Mouse (Mus musculus) midbrain, postnatal 0 days (tissue): ENCODE data around the gene Ofcc1. TPM values are rescaled to one million over a fixed set of nuclear protein-coding genes. Genes with fewer than 3 reads are reported as not detected.

Experiments used
- ATAC-seq: fragments of 200-750 bp; cut with Nextera tagmentation; 2 replicates; pipeline ENCODE4 v1.8.0; 2017; ENCODE audit warnings: moderate number of reproducible peaks, mild to moderate bottlenecking, moderate TSS enrichment, moderate library complexity; ENCODE audit not compliant: low FRiP score
- DNase-seq: peaks from one replicate; pipeline ENCODE4 v3.0.0-alpha.2; 2015; ENCODE audit warnings: low spot score
- H3K27ac ChIP-seq: fragments of 300-500 bp; sonication (generic); 2 replicates; pipeline ENCODE4 v1.5.1; 2014; ENCODE audit warnings: low read depth, mild to moderate bottlenecking, low read length, mixed read lengths
- H3K27me3 ChIP-seq: fragments of 300-500 bp; sonication (generic); 2 replicates; pipeline ENCODE4 v1.6.1; 2014; ENCODE audit warnings: low read length, control low read depth, mixed read lengths; ENCODE audit not compliant: insufficient read depth
- H3K36me3 ChIP-seq: fragments of 300-500 bp; sonication (generic); 2 replicates; pipeline ENCODE4 v1.6.1; 2014; ENCODE audit warnings: low read length, control low read depth, mixed read lengths; ENCODE audit not compliant: insufficient read depth
- H3K4me1 ChIP-seq: fragments of 300-500 bp; sonication (generic); 2 replicates; pipeline ENCODE4 v1.6.1; 2014; ENCODE audit warnings: mild to moderate bottlenecking, control low read depth, antibody characterized with exemption, low read length, mixed read lengths; ENCODE audit not compliant: insufficient read depth
- H3K4me2 ChIP-seq: fragments of 300-500 bp; sonication (generic); 2 replicates; pipeline ENCODE4 v1.6.1; 2014; ENCODE audit warnings: low read depth, mild to moderate bottlenecking, low read length, mixed read lengths; ENCODE audit not compliant: poor library complexity, severe bottlenecking
- H3K4me3 ChIP-seq: fragments of 300-500 bp; sonication (generic); 2 replicates; pipeline ENCODE4 v1.5.1; 2014; ENCODE audit warnings: low read depth, mild to moderate bottlenecking, low read length, moderate library complexity
- H3K9ac ChIP-seq: fragments of 300-500 bp; sonication (generic); replicated peaks from 2 replicates; pipeline ENCODE4 v1.6.1; 2014; ENCODE audit warnings: mild to moderate bottlenecking, low read length, moderate library complexity, mixed read lengths; ENCODE audit not compliant: poor library complexity, severe bottlenecking
- H3K9me3 ChIP-seq: fragments of 300-500 bp; sonication (generic); 2 replicates; pipeline ENCODE4 v1.6.1; 2016; ENCODE audit warnings: low read length, control low read depth
- CTCF ChIP-seq: IDR thresholded peaks from 2 replicates; pipeline ENCODE4 v1.5.1; 2016; ENCODE audit warnings: antibody characterized with exemption, mild to moderate bottlenecking
- WGBS: fragments of 180-500 bp; shearing (Covaris S2); extraction: QIAGEN DNeasy Blood & Tissue Kit; methylation state at CpG from one replicate; pipeline ENCODE4 v1.1.7; 2014; 5-methylcytosine and 5-hydroxymethylcytosine counted together
- polyA plus RNA-seq: library from polyadenylated mRNA; unstranded; fragments of >200 nt; fragmentation: Nextera tagmentation; extraction: Ambion mirVana; gene quantifications from 2 replicates; pipeline ENCODE4 v1.2.1, GENCODE M21; 2015
- total RNA-seq: library from RNA; depleted of rRNA; stranded (reverse); fragments of >200 nt; gene quantifications from 2 replicates; pipeline ENCODE4 v1.2.3, GENCODE M21; 2014

Ofcc1 gene
- total and polyA plus RNA-seq, 2 experiments from 2014 or later, result 0.05 TPM; not detected in 1

GRCm38 (mm10) chr13:40025816-40026215 is 335.4 kb downstream of the Ofcc1 start:
- no peak overlapping the region for H3K27ac ChIP-seq
- no peak for TF ChIP-seq CTCF
- H3K36me3 ChIP-seq, result no peaks in the 10 kb centered on the region
- no peaks in the 10 kb centered on the region for H3K27me3 ChIP-seq
- H3K4me1 ChIP-seq, result no peaks in the 10 kb centered on the region
- WGBS, result 97% methylated on average over 4 of the region's 4 CpGs
- H3K9ac ChIP-seq, result no peak overlapping the region
- DNase-seq, result no peak
- H3K4me3 ChIP-seq, result no peak overlapping the region
- H3K4me2 ChIP-seq, result no peak overlapping the region
- no peak for ATAC-seq
- H3K9me3 ChIP-seq, result no peaks in the 10 kb centered on the region

GRCm38 (mm10) chr13:40023201-40023777 is 338.0 kb downstream of the Ofcc1 start:
- no peak for TF ChIP-seq CTCF
- ATAC-seq, result no peak
- Histone ChIP-seq H3K9ac (no peak overlapping the region), H3K9me3 (no peaks in the 10 kb centered on the region), H3K36me3 (no peaks in the 10 kb centered on the region), H3K27ac (no peak overlapping the region), H3K4me1 (no peaks in the 10 kb centered on the region), H3K4me2 (no peak overlapping the region), H3K4me3 (no peak overlapping the region), H3K27me3 (no peaks in the 10 kb centered on the region)
- no peak for DNase-seq
- 59% methylated on average over 8 of the region's 8 CpGs for WGBS

- H3K4me1 ChIP-seq, result no peaks in the 10 kb centered on the region
- TF ChIP-seq CTCF, result no peak
- no peak overlapping the region for H3K4me3 ChIP-seq
- no peak overlapping the region for H3K9ac ChIP-seq
- no peaks in the 10 kb centered on the region for H3K36me3 ChIP-seq
- DNase-seq, result no peak
- H3K27ac ChIP-seq, result no peak overlapping the region
- no peaks in the 10 kb centered on the region for H3K27me3 ChIP-seq
- no peak for ATAC-seq
- H3K9me3 ChIP-seq, result no peaks in the 10 kb centered on the region
- no peak overlapping the region for H3K4me2 ChIP-seq
- 78% methylated on average over 1 of the region's 1 CpGs for WGBS
Observed at GRCm38 (mm10) chr13:40022609-40023008, 338.6 kb downstream of the Ofcc1 start.

GRCm38 (mm10) chr13:40000236-40000635 is 361.0 kb downstream of the Ofcc1 start:
- H3K36me3 ChIP-seq, result no peaks in the 10 kb centered on the region
- H3K9ac ChIP-seq, result no peak overlapping the region
- no peak overlapping the region for H3K4me3 ChIP-seq
- WGBS, result 86% methylated on average over 8 of the region's 8 CpGs
- DNase-seq (peak; percentile 21), ATAC-seq (no peak)
- H3K27me3 ChIP-seq, result no peaks in the 10 kb centered on the region
- H3K4me2 ChIP-seq, result no peak overlapping the region
- no peak overlapping the region for H3K27ac ChIP-seq
- no peaks in the 10 kb centered on the region for H3K4me1 ChIP-seq
- no peaks in the 10 kb centered on the region for H3K9me3 ChIP-seq
- no peak for TF ChIP-seq CTCF

GRCm38 (mm10) chr13:39997901-39998300 is 363.3 kb downstream of the Ofcc1 start:
- H3K4me1 ChIP-seq, result no peaks in the 10 kb centered on the region
- H3K9ac ChIP-seq, result no peak overlapping the region
- no peak overlapping the region for H3K4me2 ChIP-seq
- WGBS, result 70% methylated on average over 4 of the region's 4 CpGs
- no peaks in the 10 kb centered on the region for H3K9me3 ChIP-seq
- H3K27me3 ChIP-seq, result no peaks in the 10 kb centered on the region
- no peak overlapping the region for H3K27ac ChIP-seq
- no peaks in the 10 kb centered on the region for H3K36me3 ChIP-seq
- no peak overlapping the region for H3K4me3 ChIP-seq
- no peak for ATAC-seq
- no peak for TF ChIP-seq CTCF
- no peak for DNase-seq

GRCm38 (mm10) chr13:39979294-39980061 is 381.8 kb downstream of the Ofcc1 start:
- Histone ChIP-seq H3K36me3 (no peaks in the 10 kb centered on the region), H3K27ac (no peak overlapping the region), H3K4me1 (no peaks in the 10 kb centered on the region), H3K4me3 (no peak overlapping the region), H3K4me2 (no peak overlapping the region), H3K9ac (no peak overlapping the region), H3K27me3 (no peaks in the 10 kb centered on the region), H3K9me3 (no peaks in the 10 kb centered on the region)
- peak; percentile 20 for DNase-seq
- TF ChIP-seq CTCF, result no peak
- no peak for ATAC-seq
- WGBS, result 68% methylated on average over 18 of the region's 18 CpGs
